Mouse (Mus musculus) embryonic stem cell, embryonic (primary cell): ENCODE results near the gene Ndufs4.

Source experiments
- CTCF ChIA-PET, 4 experiments: fragments of 300-600 bp in 2 of 4; fragments of 350-600 bp in 2 of 4; sonication (Branson Sonifier 250); formaldehyde crosslinking; loops; one replicate each; lab custom pipeline; 2022; ENCODE audit warnings: inconsistent platforms in 2 of 4; lab: Charles Lee
- POLR2A ChIA-PET, 4 experiments: fragments of 300-600 bp in 2 of 4; fragments of 350-600 bp in 2 of 4; sonication (Branson Sonifier 250); formaldehyde crosslinking; loops; one replicate each; lab custom pipeline; 2022; ENCODE audit warnings: antibody characterized with exemption in 4 of 4, inconsistent platforms in 1 of 4; lab: Charles Lee

Ndufs4 gene

GRCm38 (mm10) chr13:114388211-114388965 lies at the start of gene Ndufs4:
Gene Ndufs4 (minus strand): TSS chr13:114388258.
- CTCF ChIA-PET = interaction anchor here in 2 of 4 experiments (0.5 to 0.6 kb wide), 2 partner anchors 463 to 1187 kb away, joined by 3 to 5 read pairs; no protein-coding TSS in a partner anchor
- POLR2A ChIA-PET = interaction anchor here in 2 of 4 experiments (0.8 to 3.4 kb wide), 15 partner anchors 8 to 494 kb away, joined by 3 to 33 read pairs (median 4); no protein-coding TSS in a partner anchor

- ChIA-PET CTCF (no interaction called here), POLR2A (no interaction called here)
Observed at GRCm38 (mm10) chr13:114432491-114432890, 44.4 kb upstream of the Ndufs4 start.

- CTCF ChIA-PET = no interaction called here
- POLR2A ChIA-PET = interaction anchor here in 1 of 4 experiments (0.6 to 1.2 kb wide), 3 partner anchors 16 to 195 kb away, joined by 3 to 4 read pairs (median 3); partner anchors contain the start of gene Ndufs4
Observed at GRCm38 (mm10) chr13:114425230-114425629, 37.2 kb upstream of the Ndufs4 start.

GRCm38 (mm10) chr13:114420235-114420634 lies 32.2 kb upstream of the Ndufs4 start:
- ChIA-PET POLR2A (no interaction called here), CTCF (no interaction called here)

GRCm38 (mm10) chr13:114419364-114419763 lies 31.3 kb upstream of the Ndufs4 start:
- POLR2A ChIA-PET = interaction anchor here in 1 of 4 experiments (0.6 kb wide), 1 partner anchor 395 kb away, joined by 3 read pairs; no protein-coding TSS in a partner anchor
- CTCF ChIA-PET = interaction anchor here in 1 of 4 experiments (0.7 kb wide), 1 partner anchor 546 kb away, joined by 3 read pairs; no protein-coding TSS in a partner anchor

GRCm38 (mm10) chr13:114412326-114412725 lies 24.3 kb upstream of the Ndufs4 start:
- CTCF ChIA-PET = no interaction called here
- POLR2A ChIA-PET = no interaction called here

GRCm38 (mm10) chr13:114406866-114407265 lies 18.8 kb upstream of the Ndufs4 start:
- CTCF ChIA-PET = interaction anchor here in 2 of 4 experiments (0.5 to 0.6 kb wide), 2 partner anchors 20 to 172 kb away, joined by 3 read pairs; no protein-coding TSS in a partner anchor

GRCm38 (mm10) chr13:114406424-114406823 lies 18.4 kb upstream of the Ndufs4 start:
- ChIA-PET CTCF (interaction anchor here in 1 of 4 experiments (0.5 kb wide), 1 partner anchor 20 kb away, joined by 3 read pairs; no protein-coding TSS in a partner anchor), POLR2A (interaction anchor here in 3 of 4 experiments (0.9 to 2.4 kb wide), 9 partner anchors 9 to 128 kb away, joined by 3 to 11 read pairs (median 4); partner anchors contain the start of gene Ndufs4 (in 2 of the 3))

More at GRCm38 (mm10) chr13:114406866-114407265, 18.8 kb upstream of the Ndufs4 start:
- POLR2A ChIA-PET = interaction anchor here in 3 of 4 experiments (0.9 to 2.4 kb wide), 9 partner anchors 8 to 612 kb away, joined by 3 to 11 read pairs (median 4); partner anchors contain the start of genes Ndufs4 (in 2 of the 3) and Arl15 (in 1 of the 3)

- ChIA-PET CTCF (no interaction called here), POLR2A (interaction anchor here in 2 of 4 experiments (0.5 to 2.4 kb wide), 6 partner anchors 8 to 1163 kb away, joined by 4 to 11 read pairs (median 5); no protein-coding TSS in a partner anchor)
Observed at GRCm38 (mm10) chr13:114405100-114405715, 17.1 kb upstream of the Ndufs4 start.

GRCm38 (mm10) chr13:114398906-114399305 lies 10.8 kb upstream of the Ndufs4 start:
- ChIA-PET POLR2A (interaction anchor here in 2 of 4 experiments (0.9 to 5.1 kb wide), 5 partner anchors 9 to 58 kb away, joined by 3 to 33 read pairs (median 5); partner anchors contain the start of gene Ndufs4 (in 1 of the 2)), CTCF (interaction anchor here in 1 of 4 experiments (0.7 kb wide), 1 partner anchor 348 kb away, joined by 3 read pairs; no protein-coding TSS in a partner anchor)

GRCm38 (mm10) chr13:114397281-114397680 lies 9.2 kb upstream of the Ndufs4 start:
- CTCF ChIA-PET = interaction anchor here (0.6 to 1.3 kb wide), 4 partner anchors 19 to 435 kb away, joined by 3 to 9 read pairs (median 6); no protein-coding TSS in a partner anchor

GRCm38 (mm10) chr13:114396863-114397262 lies 8.8 kb upstream of the Ndufs4 start:
- CTCF ChIA-PET = interaction anchor here in 3 of 4 experiments (0.6 to 0.7 kb wide), 3 partner anchors 18 to 434 kb away, joined by 3 to 9 read pairs (median 8); no protein-coding TSS in a partner anchor
- POLR2A ChIA-PET = interaction anchor here (0.5 to 5.1 kb wide), 10 partner anchors 9 to 1242 kb away, joined by 3 to 33 read pairs (median 4); partner anchors contain the start of gene Ndufs4 (in 2 of the 4)

More at GRCm38 (mm10) chr13:114397281-114397680, 9.2 kb upstream of the Ndufs4 start:
- POLR2A ChIA-PET = interaction anchor here (0.6 to 5.1 kb wide), 10 partner anchors 9 to 1243 kb away, joined by 3 to 33 read pairs (median 4); partner anchors contain the start of gene Ndufs4 (in 2 of the 4)

GRCm38 (mm10) chr13:114394784-114395183 lies 6.7 kb upstream of the Ndufs4 start:
- ChIA-PET CTCF (no interaction called here), POLR2A (no interaction called here)

GRCm38 (mm10) chr13:114392501-114392900 lies 4.4 kb upstream of the Ndufs4 start:
- POLR2A ChIA-PET = interaction anchor here in 1 of 4 experiments (0.6 to 0.9 kb wide), 3 partner anchors 13 to 412 kb away, joined by 3 to 4 read pairs (median 3); no protein-coding TSS in a partner anchor

GRCm38 (mm10) chr13:114387521-114388171 lies 412 bp downstream of the Ndufs4 start:
- CTCF ChIA-PET = no interaction called here
- POLR2A ChIA-PET = interaction anchor here in 3 of 4 experiments (0.5 to 3.4 kb wide), 17 partner anchors 9 to 1934 kb away, joined by 3 to 33 read pairs (median 4); no protein-coding TSS in a partner anchor

More at GRCm38 (mm10) chr13:114392501-114392900, 4.4 kb upstream of the Ndufs4 start:
- CTCF ChIA-PET = no interaction called here

- ChIA-PET POLR2A (interaction anchor here in 3 of 4 experiments (0.5 to 3.4 kb wide), 16 partner anchors 8 to 882 kb away, joined by 3 to 33 read pairs (median 3); no protein-coding TSS in a partner anchor), CTCF (interaction anchor here in 1 of 4 experiments (0.6 kb wide), 3 partner anchors 20 to 104 kb away, joined by 3 read pairs; no protein-coding TSS in a partner anchor)
Observed at GRCm38 (mm10) chr13:114387074-114387487, 977 bp downstream of the Ndufs4 start.

GRCm38 (mm10) chr13:114376511-114376910 lies 11.5 kb downstream of the Ndufs4 start:
- POLR2A ChIA-PET = interaction anchor here in 2 of 4 experiments (0.6 to 1.8 kb wide), 7 partner anchors 13 to 117 kb away, joined by 3 to 7 read pairs (median 3); no protein-coding TSS in a partner anchor
- CTCF ChIA-PET = no interaction called here
